Mouse (Mus musculus) B cell, adult 2 months (primary cell): ENCODE results near the gene Cacnb3.

Source experiments
- DNase-seq, 2 experiments: peaks; one replicate each; pipeline ENCODE4 v3.0.0; 2022

The Cacnb3 gene

DNA sequence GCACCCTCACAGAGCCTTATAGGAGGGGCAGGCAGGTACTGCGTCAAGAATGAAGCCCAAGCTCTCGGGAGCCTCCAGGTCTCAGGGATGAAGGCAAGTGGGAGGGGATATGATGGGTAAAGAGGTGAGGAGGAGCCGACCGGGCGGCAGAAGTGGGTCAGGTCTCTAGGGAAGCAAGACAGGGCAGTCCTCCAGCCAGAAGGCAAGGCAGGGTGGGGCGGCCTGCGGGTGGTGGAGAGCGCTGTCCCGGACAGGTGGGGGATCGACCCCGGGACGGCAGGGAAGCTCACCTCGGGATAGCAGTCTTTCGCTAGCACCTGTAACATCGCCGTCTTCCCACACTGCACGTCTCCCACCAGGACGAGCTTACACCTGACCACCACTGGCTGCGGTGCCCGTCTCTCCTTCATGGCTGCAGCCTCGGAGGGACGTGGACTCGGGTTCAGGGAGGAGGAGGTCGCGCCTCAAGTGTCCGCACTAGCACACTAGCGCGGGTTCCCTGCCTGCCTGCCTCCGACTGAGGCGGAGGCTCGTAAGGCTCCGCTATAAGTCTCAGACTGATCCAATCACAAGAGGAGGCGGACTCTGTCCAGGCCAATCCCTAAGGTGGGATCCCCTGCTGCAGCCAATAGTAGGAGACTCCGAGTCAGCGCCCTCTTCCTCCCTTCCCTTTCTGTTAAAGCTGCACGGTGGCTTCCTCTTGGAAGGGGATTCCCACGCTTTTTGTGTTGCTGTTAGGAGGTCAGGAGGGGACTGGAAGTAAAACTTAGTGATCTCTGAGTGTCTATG, 46.5 kb downstream of the Cacnb3 start, which contains the start of gene Rnd1:
TSS of gene Rnd1 (minus strand) at position 522 of the 789 bp plus-strand sequence.
- DNase-seq: peak; percentile 51 to 54

- no peak for DNase-seq
Observed at GRCm38 (mm10) chr15:98677977-98678376, 47.3 kb downstream of the Cacnb3 start.

GRCm38 (mm10) chr15:98680660-98681059, 50.0 kb downstream of the Cacnb3 start:
- no peak for DNase-seq

- DNase-seq: no peak
Observed at GRCm38 (mm10) chr15:98681633-98682032, 51.0 kb downstream of the Cacnb3 start.

GRCm38 (mm10) chr15:98683177-98683576, 52.5 kb downstream of the Cacnb3 start:
- no peak for DNase-seq

DNA sequence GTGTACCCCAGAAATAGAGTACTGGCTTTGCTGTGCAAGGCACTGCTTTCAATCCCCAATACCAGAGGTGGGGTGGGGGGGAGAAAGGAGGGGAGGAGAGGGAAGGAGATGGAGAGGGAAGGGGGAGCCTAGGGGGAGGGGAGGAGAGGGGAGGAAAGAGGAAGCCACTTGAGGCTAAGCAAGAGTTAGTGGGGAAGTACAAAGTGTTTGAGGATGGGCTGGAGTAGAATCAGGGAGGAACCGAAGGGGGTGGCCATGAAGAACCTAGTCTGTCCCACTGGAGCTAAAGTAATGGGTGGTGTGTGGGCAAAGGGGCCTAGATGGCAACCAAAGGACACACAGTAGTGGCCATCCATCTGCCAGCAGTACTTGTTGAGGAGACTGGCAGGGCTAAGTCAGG, 53.1 kb downstream of the Cacnb3 start:
- DNase-seq: no peak

- DNase-seq: no peak
Observed at GRCm38 (mm10) chr15:98685926-98686325, 55.3 kb downstream of the Cacnb3 start.

- no peak for DNase-seq
Observed at GRCm38 (mm10) chr15:98689682-98690081, 59.0 kb downstream of the Cacnb3 start.

DNA sequence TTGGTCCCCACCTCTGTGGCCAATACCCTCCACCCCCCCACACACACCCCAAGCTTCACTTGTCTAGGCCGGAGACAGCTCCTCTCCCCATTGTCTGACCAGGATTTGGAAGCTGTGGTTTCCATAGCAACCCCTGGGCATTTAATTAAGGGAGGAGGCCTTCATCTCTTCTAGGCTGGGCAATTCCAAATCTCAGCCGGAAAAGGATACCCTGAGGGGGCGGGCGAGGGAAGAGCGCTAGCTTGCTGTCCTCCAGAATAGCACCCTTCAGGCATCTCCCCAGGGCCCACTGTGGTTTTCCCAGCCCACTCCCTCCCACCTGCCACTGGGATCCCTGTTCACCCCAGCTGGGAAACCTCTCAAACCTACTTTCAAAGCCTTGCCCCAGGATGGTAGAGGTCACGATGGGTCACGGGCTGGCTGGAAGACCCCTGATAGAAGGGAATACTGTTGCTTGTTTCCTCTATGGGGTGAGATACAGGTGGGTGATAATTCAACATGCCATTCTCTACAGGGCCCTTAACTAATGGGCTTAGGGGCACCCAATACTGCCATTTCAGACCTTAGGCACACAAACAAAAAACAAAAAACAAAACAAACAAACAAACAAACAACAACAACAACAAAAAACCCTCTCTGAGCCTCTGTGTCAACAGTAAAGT, 61.0 kb downstream of the Cacnb3 start:
- DNase-seq: no peak

GRCm38 (mm10) chr15:98692171-98692715, 61.6 kb downstream of the Cacnb3 start:
- no peak for DNase-seq
